ENCODE assay signal across 25 mouse cellular contexts in the genomic region with DNA sequence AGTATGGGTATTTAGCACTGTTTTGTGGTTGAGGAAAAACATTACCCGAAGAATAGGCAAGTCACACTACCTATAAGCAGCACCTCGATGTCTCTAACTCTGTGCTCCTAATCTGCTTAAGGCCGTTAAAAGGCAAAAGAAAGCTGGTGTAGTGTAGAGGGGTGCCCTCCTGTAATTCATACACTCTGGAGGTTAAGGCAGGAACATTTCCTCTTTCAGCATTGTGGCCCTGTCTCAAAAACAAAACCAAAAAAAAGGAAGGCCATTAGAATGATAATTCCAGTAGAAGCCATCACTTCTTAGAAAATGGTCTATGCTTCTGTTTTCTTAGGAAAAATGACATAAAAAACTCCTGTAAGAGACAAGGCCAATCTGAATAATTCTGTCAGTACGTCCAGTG. TPM values are rescaled to one million over a fixed set of nuclear protein-coding genes. Genes with fewer than 3 reads are reported as not detected.
DNase-seq lines count a peak whose midpoint lies in the region; ATAC-seq and TF ChIP-seq lines count a peak whose summit lies in the region.
"Had no signal": no experiment of that assay in that cellular context is flagged by ENCODE, and none has a peak within 500 bp of the region (broad histone marks: within the 10 kb centered on the region; RNA-seq: fewer than 3 reads in every experiment).

No protein-coding gene starts in this region.

- 0 out of 2 replicates have a peak, but pooled peaks have one; percentile 15 for ATAC-seq in common myeloid progenitor, adult 5-6 weeks (replicated peaks; ENCODE audit: low read depth, poor library complexity, severe bottlenecking)
- peak; percentile 57 for ATAC-seq in megakaryocyte, adult 5-6 weeks (ENCODE audit: poor library complexity, severe bottlenecking)
- no peak for ATAC-seq in erythroblast, adult 5-6 weeks (replicated peaks; ENCODE audit: low FRiP score, poor library complexity, severe bottlenecking)
- ATAC-seq: CD4-positive, CD25-positive, alpha-beta regulatory T cell, adult 4 months; forebrain, embryonic 15.5 days; forebrain, postnatal 0 days had no signal

- peaks cover 5 to 66% of the 10 kb centered on the region in 2 experiments; a peak in 3 of 4 replicates for H3K36me3 ChIP-seq in MEL (ENCODE audit: control insufficient read depth in 1 of 2, insufficient read depth in 2 of 2, low read length in 2 of 2)

- no peaks in the 10 kb centered on the region for H3K9me3 ChIP-seq in MEL (replicated peaks; ENCODE audit: insufficient read depth, low read length)
- H3K9me3 ChIP-seq: embryonic facial prominence, embryonic 10.5 days; embryonic facial prominence, embryonic 12.5 days; forebrain, embryonic 10.5 days; forebrain, embryonic 12.5 days; forebrain, embryonic 15.5 days; G1E had no signal

- no peak for TF ChIP-seq EP300 in MEL (IDR thresholded peaks at IDR 0.05; ENCODE audit: low read depth in 1 of 2, low read length in 2 of 2)

- H3K4me1 ChIP-seq in MEL (ENCODE audit: control insufficient read depth in 1 of 2, insufficient read depth in 2 of 2, low read length in 2 of 2) = peaks cover 0 to 2% of the 10 kb centered on the region in 2 experiments; a peak in 1 of 4 replicates
- H3K4me1 ChIP-seq: embryonic facial prominence, embryonic 10.5 days; embryonic facial prominence, embryonic 12.5 days; forebrain, embryonic 10.5 days; forebrain, embryonic 12.5 days; forebrain, embryonic 15.5 days had no signal

- no peaks in the 10 kb centered on the region for H3K79me2 ChIP-seq in MEL (ENCODE audit: control insufficient read depth, insufficient read depth, low read length, poor library complexity)

- TF ChIP-seq RAD21 in MEL (IDR thresholded peaks at IDR 0.05; ENCODE audit: low read depth, low read length) = no peak

- H3K4me3 ChIP-seq in MEL (ENCODE audit: control insufficient read depth in 1 of 2, insufficient read depth in 1 of 2, low read depth in 2 of 2, low read length in 2 of 2) = no peak overlapping the region
- H3K4me3 ChIP-seq: embryonic facial prominence, embryonic 10.5 days; embryonic facial prominence, embryonic 12.5 days; erythroblast, embryonic 14.5 days; forebrain, embryonic 10.5 days; forebrain, embryonic 12.5 days; forebrain, embryonic 15.5 days had no signal

- H3K9ac ChIP-seq in MEL (ENCODE audit: control insufficient read depth, low read depth, low read length, poor library complexity, severe bottlenecking) = no peak overlapping the region
- H3K9ac ChIP-seq: embryonic facial prominence, embryonic 12.5 days; forebrain, embryonic 12.5 days; forebrain, embryonic 15.5 days; forebrain, postnatal 0 days had no signal

- no peak for TF ChIP-seq POLR2A in MEL (IDR thresholded peaks at IDR 0.05; ENCODE audit: control insufficient read depth in 1 of 2, insufficient read depth in 1 of 2, low read depth in 1 of 2, low read length in 2 of 2, poor library complexity in 1 of 2)

- H3K27me3 ChIP-seq in MEL (ENCODE audit: control insufficient read depth in 1 of 2, insufficient read depth in 2 of 2, low read length in 2 of 2) = no peaks in the 10 kb centered on the region
- H3K27me3 ChIP-seq: CH12.LX; embryonic facial prominence, embryonic 12.5 days; forebrain, embryonic 12.5 days; forebrain, embryonic 15.5 days had no signal

- no peak overlapping the region for H3K27ac ChIP-seq in MEL (ENCODE audit: control insufficient read depth, low read depth, low read length)
- H3K27ac ChIP-seq: embryonic facial prominence, embryonic 10.5 days; embryonic facial prominence, embryonic 12.5 days; forebrain, embryonic 10.5 days; forebrain, embryonic 12.5 days; forebrain, embryonic 15.5 days had no signal

- DNase-seq in MEL (ENCODE audit: low read depth, low spot score) = peak; percentile 46
- no peak for DNase-seq in urinary bladder, postnatal 36 days (ENCODE audit: low spot score in 2 of 2)
- DNase-seq in embryo, embryonic 10 days (ENCODE audit: low spot score) = no peak
- DNase-seq: adrenal gland, adult 2 months; adrenal gland, postnatal 10 days; adrenal gland, postnatal 25 days; B cell, adult 2 months; cerebellum, adult 11-12 months; cerebellum, adult 2 months; cerebellum, adult 9-10 months; cerebellum, postnatal 10 days; cerebellum, postnatal 25 days; forebrain, postnatal 0 days had no signal

- TF ChIP-seq CTCF in MEL (IDR thresholded peaks at IDR 0.05 in 2 of 3, conservative IDR thresholded peaks at IDR 0.05 in 1 of 3; ENCODE audit: control insufficient read depth in 1 of 3, insufficient read depth in 1 of 3, low read depth in 2 of 3, low read length in 3 of 3, poor library complexity in 1 of 3, severe bottlenecking in 1 of 3) = no peak

TF ChIP-seq in MEL, 35 proteins besides CTCF, POLR2A, EP300 and RAD21:
- TF ChIP-seq JUND (IDR thresholded peaks at IDR 0.05; ENCODE audit: low read depth, low read length) = no peak
- TF ChIP-seq ZNF384 (IDR thresholded peaks at IDR 0.05; ENCODE audit: low read depth, low read length) = peak; percentile 61; the same call in 1 of the 2 replicates
TF ChIP-seq in MEL: peak in this region for 1.

RNA-seq across cellular contexts. Expression of gene Ncapg2, which starts 54.2 kb away (rescaled TPM):
- total RNA-seq in MEL (2012; rRNA removed) = 95.2 and 104 TPM in 2 replicates
- polyA plus RNA-seq in MEL (2012; ENCODE audit: insufficient read depth in 1 of 2, insufficient read length in 2 of 2, low read depth in 1 of 2, low replicate concordance in 2 of 2, missing spikeins in 1 of 2) = 100 to 1,000 TPM in 1 of 2 experiments, 10 to 100 TPM in 1; 89.3 to 102 TPM
- 164 and 172 TPM in 2 replicates for total RNA-seq in common myeloid progenitor, adult 5-6 weeks (2017)
- total RNA-seq in megakaryocyte, adult 5-6 weeks (2015) = 67.6 and 80.3 TPM in 2 replicates
- 102 and 135 TPM in 2 replicates for total RNA-seq in megakaryocyte, adult 5-6 weeks (2017)
- total RNA-seq in erythroblast, adult 5-6 weeks (2015; ENCODE audit: low replicate concordance) = 52.2 and 57.3 TPM in 2 replicates
- 100 and 123 TPM in 2 replicates for total RNA-seq in erythroblast, adult 5-6 weeks (2017; ENCODE audit: low replicate concordance)
